In genomic region chr4:126260520-126261201, GRCm38 (mm10) we compare ENCODE assay signal across 1 mouse cellular context.
TF ChIP-seq lines count a peak whose summit lies in the region.

No protein-coding gene starts in this region.

TF ChIP-seq in MEL, 35 proteins besides CTCF, POLR2A, EP300 and RAD21 (continued from another document):
- TF ChIP-seq MEF2A (IDR thresholded peaks at IDR 0.05; ENCODE audit: extremely low read depth, insufficient replicate concordance, low read depth, low read length, poor library complexity, severe bottlenecking) (no peak), UBTF (IDR thresholded peaks at IDR 0.05; ENCODE audit: borderline replicate concordance, insufficient read depth, low read depth, low read length) (no peak), USF2 (IDR thresholded peaks at IDR 0.05; ENCODE audit: borderline replicate concordance in 1 of 2, insufficient read depth in 1 of 2, low read depth in 1 of 2, low read length in 2 of 2) (no peak), POLR2AphosphoS5 (IDR thresholded peaks at IDR 0.05; ENCODE audit: borderline replicate concordance, low read depth, low read length) (no peak), MAX (IDR thresholded peaks at IDR 0.05; ENCODE audit: low read length) (peak; percentile 23; the same call in 1 of the 2 replicates), NRF1 (IDR thresholded peaks at IDR 0.05; ENCODE audit: insufficient read depth, low read depth, low read length, poor library complexity, severe bottlenecking) (no peak), MAZ (IDR thresholded peaks at IDR 0.05; ENCODE audit: low read depth, low read length) (peak; percentile 32; the same call in 1 of the 2 replicates), MAFK (IDR thresholded peaks at IDR 0.05; ENCODE audit: borderline replicate concordance, low read depth, low read length) (no peak), MYB (IDR thresholded peaks at IDR 0.05; ENCODE audit: low read depth, low read length) (no peak), SIN3A (IDR thresholded peaks at IDR 0.05; ENCODE audit: low read length) (peak; percentile 59; the same call in 1 of the 2 replicates), TAL1 (IDR thresholded peaks at IDR 0.05; ENCODE audit: low read length) (no peak), E2F4 (IDR thresholded peaks at IDR 0.05; ENCODE audit: borderline replicate concordance, low read depth, low read length) (no peak), CHD1 (IDR thresholded peaks at IDR 0.05; ENCODE audit: low read depth, low read length) (no peak), MYC (IDR thresholded peaks at IDR 0.05; ENCODE audit: low read depth, low read length) (no peak), TCF12 (IDR thresholded peaks at IDR 0.05; ENCODE audit: low read depth, low read length) (no peak), ZNF384 (IDR thresholded peaks at IDR 0.05; ENCODE audit: low read depth, low read length) (no peak), ZC3H11A (IDR thresholded peaks at IDR 0.05; ENCODE audit: low read depth, low read length) (no peak), ZMIZ1 (IDR thresholded peaks at IDR 0.05; ENCODE audit: low read depth, low read length) (no peak), RCOR1 (IDR thresholded peaks at IDR 0.05; ENCODE audit: low read depth, low read length) (no peak), KAT2A (conservative IDR thresholded peaks at IDR 0.05; ENCODE audit: low read depth, low read length) (no peak)
TF ChIP-seq in MEL: peak in this region for 6.
